Mouse (Mus musculus): ENCODE measurements around the gene Noxo1. TPM values are rescaled to one million over a fixed set of nuclear protein-coding genes. Genes with fewer than 3 reads are reported as not detected.

Gene Noxo1
- polyA plus RNA-seq, 1 experiment from 2014 or later: 5.3 TPM

DNA sequence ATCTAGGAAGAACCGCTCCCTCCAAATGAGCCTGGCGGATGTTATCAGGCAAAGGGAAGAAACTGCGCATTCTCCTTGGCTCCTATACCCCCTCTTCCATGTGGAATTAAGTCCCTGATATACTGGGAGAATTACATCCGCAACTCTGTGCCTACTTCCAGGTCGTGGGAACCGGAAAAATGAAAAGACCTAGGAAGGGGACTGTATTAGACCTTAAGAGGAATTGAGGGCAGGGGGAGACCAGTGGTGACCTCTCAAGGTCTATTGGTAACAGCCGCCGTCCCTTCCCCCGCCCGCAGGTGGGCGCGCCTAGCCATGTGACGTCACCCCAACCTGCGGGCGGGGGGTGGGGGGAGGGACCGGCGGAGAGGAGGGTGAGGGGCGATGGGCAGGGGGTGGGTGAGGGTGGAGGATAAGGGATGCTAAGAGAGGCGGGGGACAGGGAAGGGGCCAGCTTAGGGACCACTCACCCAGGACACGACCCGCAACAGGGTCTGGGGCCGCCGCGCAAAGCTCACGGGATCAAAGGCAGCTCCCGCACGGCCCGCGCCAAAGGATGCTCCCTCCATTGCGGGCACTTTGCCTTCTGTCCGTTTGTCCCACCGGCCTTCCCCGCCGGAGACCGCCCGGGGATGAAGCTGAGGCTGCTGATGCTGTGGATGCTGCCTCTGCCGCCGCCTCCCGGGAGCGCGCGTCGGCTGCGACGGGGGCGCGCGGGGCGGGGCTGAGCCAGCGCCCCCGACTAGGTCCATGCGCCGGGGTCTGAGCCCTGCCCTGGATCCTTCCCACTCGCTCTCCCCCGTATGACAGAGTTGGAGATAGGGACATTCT lies 6.6 kb upstream of the Noxo1 start, which contains the start of gene Syngr3:
Syngr3 (minus strand) TSS at position 705 of the 831 bp plus-strand sequence.
- no peak for DNase-seq (ENCODE audit: low spot score)
- H3K36me3 ChIP-seq (ENCODE audit: control insufficient read depth, insufficient read depth, low read length): peaks cover 19% of the 10 kb centered on the region
- peak within 1 kb of the TSS; percentile 55 for H3K4me3 ChIP-seq (ENCODE audit: low read depth, low read length)
- H3K27ac ChIP-seq (replicated peaks; ENCODE audit: low read depth, low read length): no peak within 1 kb of the TSS
- H3K27me3 ChIP-seq (replicated peaks; ENCODE audit: control insufficient read depth, insufficient read depth, low read length): peaks cover 40% of the 10 kb centered on the region
- under 1% methylated on average over 37 of the region's 55 CpGs for WGBS
- peaks cover 9% of the 10 kb centered on the region for H3K4me1 ChIP-seq (ENCODE audit: control insufficient read depth, insufficient read depth, low read length)
- H3K9me3 ChIP-seq (ENCODE audit: control insufficient read depth, low read length): no peaks in the 10 kb centered on the region
- H3K9ac ChIP-seq (ENCODE audit: low read depth, low read length): peak within 1 kb of the TSS; percentile 69
- peak; percentile 15; the same call in 1 of the 2 replicates for ATAC-seq (ENCODE audit: low read depth)
- peak within 1 kb of the TSS; percentile 92 for H3K4me2 ChIP-seq (ENCODE audit: low read depth, low read length)

DNA sequence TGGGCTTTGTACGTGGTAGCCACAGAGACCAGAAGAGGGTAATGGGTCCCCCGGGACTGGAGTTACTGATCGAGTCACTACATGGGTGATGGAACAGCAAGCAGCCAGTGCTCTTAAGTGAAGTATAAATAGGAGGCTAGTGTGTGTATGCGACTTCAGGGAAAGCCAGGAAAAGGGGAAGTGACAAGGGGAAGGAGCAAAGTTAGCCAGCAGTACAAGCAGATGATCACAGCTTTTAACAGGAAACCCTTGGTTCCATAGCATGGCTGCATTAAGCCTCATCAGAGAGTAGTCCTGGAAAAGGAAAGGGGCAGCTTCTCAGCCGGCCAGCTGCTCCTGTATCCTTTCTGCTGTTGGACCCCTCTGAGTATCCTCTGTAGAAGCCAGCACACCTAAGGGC lies 3.6 kb upstream of the Noxo1 start:
- H3K4me3 ChIP-seq (ENCODE audit: low read depth, low read length): no peak overlapping the region
- H3K27ac ChIP-seq (replicated peaks; ENCODE audit: low read depth, low read length): no peak overlapping the region
- H3K27me3 ChIP-seq (replicated peaks; ENCODE audit: control insufficient read depth, insufficient read depth, low read length): peaks cover 36% of the 10 kb centered on the region
- no peak overlapping the region for H3K4me2 ChIP-seq (ENCODE audit: low read depth, low read length)
- DNase-seq (ENCODE audit: low spot score): no peak
- 91% methylated on average over 5 of the region's 5 CpGs for WGBS
- H3K9ac ChIP-seq (ENCODE audit: low read depth, low read length): no peak overlapping the region
- H3K4me1 ChIP-seq (ENCODE audit: control insufficient read depth, insufficient read depth, low read length): peaks cover 15% of the 10 kb centered on the region
- no peaks in the 10 kb centered on the region for H3K9me3 ChIP-seq (ENCODE audit: control insufficient read depth, low read length)
- peaks cover 19% of the 10 kb centered on the region for H3K36me3 ChIP-seq (ENCODE audit: control insufficient read depth, insufficient read depth, low read length)
- ATAC-seq (ENCODE audit: low read depth): no peak

DNA sequence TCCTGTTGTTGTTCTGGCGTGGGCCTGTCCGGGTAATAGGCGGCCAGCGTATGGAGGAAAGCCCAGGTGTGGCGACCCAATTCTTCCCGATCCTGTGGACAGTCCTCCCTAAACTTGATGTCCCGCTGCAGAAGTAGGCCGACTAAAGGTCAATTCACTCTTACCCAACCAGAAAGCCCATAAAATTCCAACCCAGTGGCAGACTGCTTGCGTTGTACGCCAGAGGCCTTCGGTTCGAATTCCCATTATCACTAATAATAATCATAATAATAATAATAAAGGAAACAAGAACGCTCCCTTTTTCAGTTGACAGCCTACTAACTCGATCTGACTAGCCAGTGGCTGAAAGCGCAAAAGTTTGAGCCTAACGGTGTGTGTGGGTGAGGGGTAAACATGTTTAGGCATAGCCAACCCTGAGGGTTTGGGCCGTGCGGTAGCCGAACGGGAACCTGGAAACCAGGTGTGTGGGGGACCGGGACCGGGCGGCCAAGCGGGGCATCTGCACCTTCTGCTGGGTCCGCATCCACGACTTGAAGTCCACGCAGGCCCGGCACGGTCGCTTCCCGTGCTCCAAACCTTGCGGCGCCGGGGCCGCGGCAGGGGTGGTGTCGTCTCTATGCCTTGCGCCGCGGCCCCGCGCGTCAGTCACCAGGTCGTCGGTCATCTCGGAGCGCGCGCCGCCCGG lies 566 bp upstream of the Noxo1 start:
- 8% methylated on average over 36 of the region's 51 CpGs for WGBS
- Histone ChIP-seq H3K9ac (ENCODE audit: low read depth, low read length) (peak overlapping the region; percentile 84), H3K27me3 (replicated peaks; ENCODE audit: control insufficient read depth, insufficient read depth, low read length) (peaks cover 5% of the 10 kb centered on the region), H3K4me2 (ENCODE audit: low read depth, low read length) (peak overlapping the region; percentile 88), H3K4me3 (ENCODE audit: low read depth, low read length) (peak overlapping the region; percentile 76), H3K9me3 (ENCODE audit: control insufficient read depth, low read length) (no peaks in the 10 kb centered on the region), H3K27ac (replicated peaks; ENCODE audit: low read depth, low read length) (peak overlapping the region; percentile 78), H3K4me1 (ENCODE audit: control insufficient read depth, insufficient read depth, low read length) (peaks cover 16% of the 10 kb centered on the region), H3K36me3 (ENCODE audit: control insufficient read depth, insufficient read depth, low read length) (peaks cover 31% of the 10 kb centered on the region)
- no peak for DNase-seq (ENCODE audit: low spot score)
- ATAC-seq (ENCODE audit: low read depth): no peak; the same call in 1 of the 2 replicates

DNA sequence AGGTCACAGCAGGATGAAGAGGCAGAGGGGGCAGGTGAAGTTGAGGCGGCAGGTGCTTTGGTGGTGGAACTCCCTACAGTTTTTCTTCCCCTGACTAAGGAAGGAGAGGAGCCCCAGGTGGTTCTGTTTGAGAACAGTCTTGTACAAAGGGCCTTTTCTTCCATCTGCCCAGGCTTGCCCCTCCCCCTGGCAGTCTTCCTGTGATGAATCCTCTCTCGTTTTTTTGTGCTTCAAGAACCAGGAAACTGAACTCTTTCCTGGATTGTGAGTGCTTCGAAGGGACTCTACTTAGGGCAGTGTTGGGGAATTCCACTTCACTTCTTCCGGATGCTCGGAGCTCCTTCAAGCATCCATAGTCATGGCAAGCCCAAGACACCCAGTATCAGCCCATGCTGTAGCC lies 2.0 kb downstream of the Noxo1 start:
- H3K4me1 ChIP-seq (ENCODE audit: control insufficient read depth, insufficient read depth, low read length): peaks cover 16% of the 10 kb centered on the region
- no peak overlapping the region for H3K9ac ChIP-seq (ENCODE audit: low read depth, low read length)
- H3K4me2 ChIP-seq (ENCODE audit: low read depth, low read length): peak overlapping the region; percentile 26; the same call in 1 of the 2 replicates
- WGBS: 13% methylated on average over 4 of the region's 5 CpGs
- no peaks in the 10 kb centered on the region for H3K27me3 ChIP-seq (replicated peaks; ENCODE audit: control insufficient read depth, insufficient read depth, low read length)
- H3K9me3 ChIP-seq (ENCODE audit: control insufficient read depth, low read length): no peaks in the 10 kb centered on the region
- ATAC-seq (ENCODE audit: low read depth) (no peak), DNase-seq (ENCODE audit: low spot score) (peak; percentile 57)
- H3K36me3 ChIP-seq (ENCODE audit: control insufficient read depth, insufficient read depth, low read length): peaks cover 44% of the 10 kb centered on the region
- 0 out of 2 replicates have a peak overlapping the region, but pooled peaks have one; percentile 6 for H3K27ac ChIP-seq (replicated peaks; ENCODE audit: low read depth, low read length)
- H3K4me3 ChIP-seq (ENCODE audit: low read depth, low read length): no peak overlapping the region

- no peak for DNase-seq (ENCODE audit: low spot score)
- Histone ChIP-seq H3K27ac (replicated peaks; ENCODE audit: low read depth, low read length) (0 out of 2 replicates have a peak overlapping the region, but pooled peaks have one; percentile 6), H3K27me3 (replicated peaks; ENCODE audit: control insufficient read depth, insufficient read depth, low read length) (no peaks in the 10 kb centered on the region), H3K9me3 (ENCODE audit: control insufficient read depth, low read length) (no peaks in the 10 kb centered on the region), H3K4me3 (ENCODE audit: low read depth, low read length) (no peak overlapping the region), H3K4me1 (ENCODE audit: control insufficient read depth, insufficient read depth, low read length) (peaks cover 16% of the 10 kb centered on the region), H3K36me3 (ENCODE audit: control insufficient read depth, insufficient read depth, low read length) (peaks cover 41% of the 10 kb centered on the region), H3K4me2 (ENCODE audit: low read depth, low read length) (peak overlapping the region; percentile 26; the same call in 1 of the 2 replicates), H3K9ac (ENCODE audit: low read depth, low read length) (0 out of 2 replicates have a peak overlapping the region, but pooled peaks have one; percentile 40)
- no peak for ATAC-seq (ENCODE audit: low read depth)
- WGBS: 72% methylated on average over 9 of the region's 9 CpGs
These were observed 2.7 kb downstream of the Noxo1 start for GRCm38 (mm10) chr17:24698715-24699114.

DNA sequence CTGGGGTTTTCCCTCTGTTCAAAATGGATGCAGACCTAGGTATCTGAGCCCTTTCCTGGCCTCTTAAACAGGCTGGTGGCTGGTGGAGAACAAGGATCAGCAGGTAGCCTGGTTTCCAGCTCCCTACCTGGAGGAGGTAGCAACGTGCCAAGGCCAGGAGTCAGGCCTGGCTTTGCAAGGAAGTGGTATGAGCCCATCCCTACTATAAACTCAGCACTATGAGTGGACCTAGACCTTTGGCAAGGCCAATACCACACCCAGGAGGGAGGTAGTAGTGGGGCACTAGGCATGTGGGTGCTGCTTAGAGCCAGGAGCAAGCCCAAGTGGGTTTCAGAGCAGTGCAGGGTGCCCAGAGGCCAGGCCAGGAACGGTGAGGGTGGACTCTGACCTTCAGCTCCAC lies 3.4 kb downstream of the Noxo1 start:
- Histone ChIP-seq H3K27ac (replicated peaks; ENCODE audit: low read depth, low read length) (no peak overlapping the region), H3K9me3 (ENCODE audit: control insufficient read depth, low read length) (no peaks in the 10 kb centered on the region), H3K4me1 (ENCODE audit: control insufficient read depth, insufficient read depth, low read length) (peaks cover 16% of the 10 kb centered on the region), H3K4me3 (ENCODE audit: low read depth, low read length) (no peak overlapping the region), H3K36me3 (ENCODE audit: control insufficient read depth, insufficient read depth, low read length) (peaks cover 44% of the 10 kb centered on the region), H3K4me2 (ENCODE audit: low read depth, low read length) (no peak overlapping the region), H3K9ac (ENCODE audit: low read depth, low read length) (no peak overlapping the region), H3K27me3 (replicated peaks; ENCODE audit: control insufficient read depth, insufficient read depth, low read length) (no peaks in the 10 kb centered on the region)
- DNase-seq (ENCODE audit: low spot score): no peak
- ATAC-seq (ENCODE audit: low read depth): no peak
- 75% methylated on average over 2 of the region's 2 CpGs for WGBS

GRCm38 (mm10) chr17:24701251-24701650 lies 5.2 kb downstream of the Noxo1 start:
- no peak for ATAC-seq (ENCODE audit: low read depth)
- 94% methylated on average over 9 of the region's 9 CpGs for WGBS

GRCm38 (mm10) chr17:24705821-24706220 lies 9.8 kb downstream of the Noxo1 start:
- no peak overlapping the region for H3K4me2 ChIP-seq (ENCODE audit: low read depth, low read length)

More at GRCm38 (mm10) chr17:24701251-24701650, 5.2 kb downstream of the Noxo1 start:
- Histone ChIP-seq H3K27ac (replicated peaks; ENCODE audit: low read depth, low read length) (no peak overlapping the region), H3K4me1 (ENCODE audit: control insufficient read depth, insufficient read depth, low read length) (peaks cover 11% of the 10 kb centered on the region), H3K9ac (ENCODE audit: low read depth, low read length) (no peak overlapping the region; the same call in 1 of the 2 replicates), H3K4me3 (ENCODE audit: low read depth, low read length) (no peak overlapping the region), H3K36me3 (ENCODE audit: control insufficient read depth, insufficient read depth, low read length) (peaks cover 53% of the 10 kb centered on the region), H3K4me2 (ENCODE audit: low read depth, low read length) (no peak overlapping the region), H3K27me3 (replicated peaks; ENCODE audit: control insufficient read depth, insufficient read depth, low read length) (no peaks in the 10 kb centered on the region), H3K9me3 (ENCODE audit: control insufficient read depth, low read length) (no peaks in the 10 kb centered on the region)
- DNase-seq (ENCODE audit: low spot score): no peak

More at GRCm38 (mm10) chr17:24705821-24706220, 9.8 kb downstream of the Noxo1 start:
- DNase-seq (ENCODE audit: low spot score) (no peak), ATAC-seq (ENCODE audit: low read depth) (no peak)
- H3K4me3 ChIP-seq (ENCODE audit: low read depth, low read length): no peak overlapping the region
- WGBS: 92% methylated on average over 3 of the region's 3 CpGs
- no peak overlapping the region for H3K9ac ChIP-seq (ENCODE audit: low read depth, low read length)
- peaks cover 37% of the 10 kb centered on the region for H3K36me3 ChIP-seq (ENCODE audit: control insufficient read depth, insufficient read depth, low read length)
- H3K4me1 ChIP-seq (ENCODE audit: control insufficient read depth, insufficient read depth, low read length): no peaks in the 10 kb centered on the region; the same call in 1 of the 2 replicates
- no peaks in the 10 kb centered on the region for H3K9me3 ChIP-seq (ENCODE audit: control insufficient read depth, low read length)
- H3K27me3 ChIP-seq (replicated peaks; ENCODE audit: control insufficient read depth, insufficient read depth, low read length): no peaks in the 10 kb centered on the region
- H3K27ac ChIP-seq (replicated peaks; ENCODE audit: low read depth, low read length): no peak overlapping the region

Data from embryonic facial prominence, embryonic 14.5 days (tissue).